In the genomic region with DNA sequence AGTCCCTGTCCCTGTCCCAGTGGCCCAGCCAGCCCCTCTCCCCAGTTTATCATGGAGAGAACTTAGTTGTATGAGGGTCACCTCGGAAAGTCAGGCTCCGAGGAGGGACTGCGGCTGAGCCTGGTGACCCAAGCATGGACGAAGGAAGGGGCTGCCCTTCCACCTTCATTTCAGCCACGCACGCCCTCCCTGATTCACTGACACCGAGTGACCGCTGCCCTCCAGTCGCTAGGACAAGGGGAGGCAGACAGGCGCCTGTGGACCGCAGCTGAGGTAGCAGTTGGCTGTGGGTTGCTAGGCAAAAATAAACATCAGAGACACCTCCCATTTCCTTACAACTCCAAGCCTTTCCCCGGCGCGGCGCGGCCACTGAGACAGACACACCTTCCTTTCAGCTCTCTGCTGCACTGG, we compare ENCODE assay signal across 8 mouse cellular contexts. TPM values are rescaled to one million over a fixed set of nuclear protein-coding genes. Genes with fewer than 3 reads are reported as not detected.
A peak's percentile ranks its signal among the peaks of the same experiment; 100 is the strongest.
DNase-seq lines count a peak whose midpoint lies in the region; ATAC-seq lines count a peak whose summit lies in the region.

No protein-coding gene starts in this region.

- peak overlapping the region; percentile 100 for H3K9ac ChIP-seq in heart, embryonic 13.5 days
- H3K9ac ChIP-seq in liver, embryonic 13.5 days, result peak overlapping the region; percentile 59

- peak overlapping the region; percentile 97 for H3K27ac ChIP-seq in heart, embryonic 13.5 days (replicated peaks)
- peak overlapping the region; percentile 64 for H3K27ac ChIP-seq in liver, embryonic 13.5 days

- H3K27me3 ChIP-seq in heart, embryonic 13.5 days (replicated peaks), result no peaks in the 10 kb centered on the region
- peaks cover 16% of the 10 kb centered on the region for H3K27me3 ChIP-seq in liver, embryonic 13.5 days

- DNase-seq in B cell, adult 2 months, result peak; percentile 66 to 67
- DNase-seq in adrenal gland, postnatal 25 days, result peak; percentile 61
- peak; percentile 11 for DNase-seq in fat pad, adult 2 months (ENCODE audit: extremely low read depth, low read depth, low spot score)
- peak; percentile 81 for DNase-seq in kidney, postnatal 10 days
- DNase-seq in liver, embryonic 13.5 days, result peak; percentile 40
- peak; percentile 81 to 90 for DNase-seq in natural killer cell, adult 2 months (ENCODE audit: low spot score in 2 of 2)
- peak; percentile 70 for DNase-seq in telencephalon, adult 2 months (ENCODE audit: low read depth, low spot score)

- peak overlapping the region; percentile 99 for H3K4me3 ChIP-seq in heart, embryonic 13.5 days
- peak overlapping the region; percentile 79 for H3K4me3 ChIP-seq in liver, embryonic 13.5 days (replicated peaks)

- WGBS in heart, embryonic 13.5 days, result under 1% methylated on average over 16 of the region's 16 CpGs
- WGBS in liver, embryonic 13.5 days (ENCODE audit: insufficient replicate concordance), result under 1% methylated on average over 16 of the region's 16 CpGs

- peaks cover 15% of the 10 kb centered on the region for H3K36me3 ChIP-seq in heart, embryonic 13.5 days
- 0 out of 2 replicates have a peak, but pooled peaks cover 4% of the 10 kb centered on the region for H3K36me3 ChIP-seq in liver, embryonic 13.5 days

- H3K9me3 ChIP-seq in heart, embryonic 13.5 days, result 0 out of 2 replicates have a peak, but pooled peaks cover 5% of the 10 kb centered on the region
- H3K9me3 ChIP-seq in liver, embryonic 13.5 days (replicated peaks), result no peaks in the 10 kb centered on the region

- peak overlapping the region; percentile 98 for H3K4me2 ChIP-seq in heart, embryonic 13.5 days
- H3K4me2 ChIP-seq in liver, embryonic 13.5 days, result peak overlapping the region; percentile 89

- peaks cover 37% of the 10 kb centered on the region for H3K4me1 ChIP-seq in heart, embryonic 13.5 days
- peaks cover 35% of the 10 kb centered on the region for H3K4me1 ChIP-seq in liver, embryonic 13.5 days (replicated peaks)

- no peak for ATAC-seq in heart, embryonic 13.5 days (ENCODE audit: extremely low read depth, insufficient number of reproducible peaks, low FRiP score, low TSS enrichment)
- peak; percentile 64 for ATAC-seq in liver, embryonic 13.5 days (ENCODE audit: low read depth)

RNA-seq across cellular contexts. Expression of gene Dyrk2, which starts 0.4 kb away (rescaled TPM):
- total RNA-seq in adrenal gland, postnatal 25 days (2021), result 43.4 and 52.2 TPM in 2 replicates
- 8.4 and 9.2 TPM in 2 replicates for polyA plus RNA-seq in heart, embryonic 13.5 days (2015; fragmentation: Nextera tagmentation; extraction: Ambion mirVana)
- 1.9 and 2.5 TPM in 2 replicates for polyA plus RNA-seq in liver, embryonic 13.5 days (2015; fragmentation: Nextera tagmentation; extraction: Ambion mirVana)

Comparison
In these comparisons a context has a peak if more than half of its experiments do, and no peak if none do; other contexts are left out.
1. DNase-seq: peak in every context shown above with its lines; median percentile 86 in natural killer cell, adult 2 months; 81 in kidney, postnatal 10 days; 70 in telencephalon, adult 2 months; 66 in B cell, adult 2 months; 61 in adrenal gland, postnatal 25 days; 40 in liver, embryonic 13.5 days; 11 in fat pad, adult 2 months.